Mouse (Mus musculus) ovary, postnatal 36 days (tissue): ENCODE data around the gene Scyl3.

Experiments used
- DNase-seq: peaks from one replicate; pipeline ENCODE4 v3.0.0; 2022; ENCODE audit warnings: low spot score, mixed read lengths

Gene Scyl3

DNA sequence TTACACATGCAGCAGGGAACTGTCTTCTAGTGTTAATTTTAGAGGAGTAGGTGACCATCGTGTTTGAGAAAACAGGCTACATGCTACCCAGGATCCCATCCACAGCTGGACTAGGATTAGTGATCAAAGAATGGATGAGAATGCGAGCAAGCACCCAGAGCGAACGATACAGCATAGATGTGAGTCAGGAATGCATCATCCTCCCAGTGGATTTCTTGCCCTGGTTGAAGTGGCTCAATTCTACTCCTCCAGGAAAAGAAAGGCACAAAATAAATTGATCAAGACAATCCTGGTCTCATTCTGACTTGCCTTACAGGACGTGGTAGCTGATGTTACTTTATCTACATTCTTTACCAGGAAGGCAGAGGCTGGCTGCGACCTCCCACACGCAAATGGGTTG lies at the start of gene Scyl3:
Scyl3 (plus strand) TSS at position 255 of the 400 bp plus-strand sequence.
- no peak for DNase-seq

DNA sequence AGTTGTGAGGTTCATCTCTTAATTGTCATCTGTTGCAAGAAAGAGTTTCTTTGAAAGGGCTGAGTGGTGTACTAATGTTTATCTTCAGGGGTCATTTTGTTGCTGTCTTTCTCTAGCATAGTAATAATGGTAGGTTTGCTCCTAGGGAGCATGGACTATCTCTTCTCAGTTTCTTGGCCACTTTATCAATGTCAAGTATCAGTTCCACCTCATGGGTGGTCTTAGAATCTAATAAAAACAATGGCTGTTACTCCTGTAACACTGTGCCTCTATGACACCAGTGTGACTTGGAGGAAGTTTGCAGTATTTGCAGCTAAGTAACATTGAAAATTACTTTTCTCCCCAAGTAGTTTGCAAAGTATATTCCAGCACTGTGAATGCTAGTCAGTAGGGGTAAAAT lies 39.3 kb upstream of the Scyl3 start:
- DNase-seq: no peak

DNA sequence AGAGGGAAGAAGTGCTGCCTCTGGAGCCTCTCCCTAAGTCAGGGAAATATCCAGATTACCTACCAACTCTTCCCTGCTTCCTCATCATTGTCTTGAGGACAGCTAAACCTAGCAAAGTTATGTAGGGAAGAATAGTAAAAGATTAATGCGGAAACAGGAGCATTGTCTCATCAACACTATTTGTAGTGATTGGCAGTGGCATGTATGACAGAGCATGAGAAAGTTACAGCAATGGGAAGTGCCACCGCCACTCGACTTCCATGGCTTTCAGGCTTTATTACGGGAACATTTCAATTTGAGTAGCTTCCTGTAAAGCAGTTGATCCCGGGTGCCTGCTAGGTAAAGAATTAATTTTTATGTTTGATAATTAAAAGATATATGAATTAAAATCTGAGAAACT lies 35.6 kb upstream of the Scyl3 start:
- no peak for DNase-seq

DNA sequence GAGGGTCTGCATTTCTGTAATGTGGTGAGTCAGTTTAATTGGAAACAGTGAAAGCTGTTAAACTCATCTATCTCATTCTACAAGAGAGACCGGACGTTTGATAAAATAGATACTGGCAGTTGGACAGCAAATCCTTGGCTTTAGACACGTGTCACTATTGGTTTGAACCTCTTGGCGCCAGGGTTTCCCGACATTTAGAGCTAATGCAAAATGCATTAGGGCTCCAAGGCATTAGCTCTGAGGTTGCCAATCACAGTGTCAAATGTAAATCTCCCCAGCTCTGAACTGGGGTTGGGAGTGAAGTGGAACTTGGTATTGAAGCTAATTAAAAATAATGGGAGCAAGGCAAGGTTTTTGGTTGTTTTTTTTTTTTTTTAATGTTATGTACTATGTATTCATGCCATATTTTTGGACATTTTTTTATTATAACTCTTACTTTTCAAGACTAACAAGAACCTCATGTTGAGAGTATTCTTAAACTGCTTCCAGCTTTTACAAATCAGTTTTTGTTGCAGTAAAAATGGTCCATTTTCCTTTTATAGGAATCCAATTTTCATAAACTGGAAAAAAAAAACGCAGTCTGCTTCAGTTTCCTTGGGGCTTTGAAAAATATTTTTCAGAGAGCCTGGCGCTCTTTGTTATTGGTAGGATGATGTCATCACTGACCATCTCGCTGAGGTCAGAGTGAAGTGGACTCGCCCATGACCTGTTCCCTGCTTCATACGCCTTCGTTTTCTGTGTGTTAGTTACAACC lies 34.9 kb upstream of the Scyl3 start:
- DNase-seq: no peak

DNA sequence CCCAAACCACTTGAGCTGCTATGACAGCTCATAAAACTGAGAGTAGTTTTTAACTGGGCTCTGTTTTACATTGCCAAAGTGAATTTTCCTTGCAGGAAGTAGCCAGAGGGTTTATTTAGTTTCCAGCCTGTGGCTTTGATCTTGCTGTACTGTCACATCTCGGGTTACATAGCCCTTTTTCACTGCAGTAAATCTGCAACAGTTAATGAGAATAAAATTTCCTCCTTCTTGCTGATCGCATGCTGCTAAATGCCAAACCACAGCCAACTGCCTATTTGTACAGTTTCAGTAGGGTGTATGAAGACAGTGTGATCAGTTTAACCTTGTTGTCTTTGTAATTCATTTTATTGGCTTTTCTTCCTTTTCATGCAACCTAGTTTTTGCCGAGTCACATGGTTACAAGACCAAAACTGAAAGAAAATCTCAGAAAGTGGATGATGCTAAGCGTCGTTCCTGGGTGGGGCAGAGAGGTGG lies 30.6 kb upstream of the Scyl3 start:
- no peak for DNase-seq

DNA sequence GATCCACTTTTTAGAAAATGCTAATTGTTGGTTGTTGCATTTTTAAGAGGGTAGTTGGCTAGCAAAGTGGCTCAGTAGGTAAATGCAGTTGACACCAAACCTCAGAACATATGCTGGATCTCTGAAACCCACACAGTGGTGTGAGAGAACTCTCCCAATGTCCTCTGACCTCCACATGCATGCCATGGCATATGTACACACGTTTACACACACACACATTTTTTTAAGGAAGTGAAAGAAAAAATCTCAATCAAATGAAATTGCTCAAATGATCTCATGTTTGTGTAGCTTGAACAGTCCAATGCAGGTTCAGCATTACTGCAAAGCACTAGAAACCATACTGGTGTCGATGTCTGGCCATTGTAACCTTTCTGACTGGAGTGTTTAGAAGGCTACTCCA lies 29.3 kb upstream of the Scyl3 start:
- no peak for DNase-seq

DNA sequence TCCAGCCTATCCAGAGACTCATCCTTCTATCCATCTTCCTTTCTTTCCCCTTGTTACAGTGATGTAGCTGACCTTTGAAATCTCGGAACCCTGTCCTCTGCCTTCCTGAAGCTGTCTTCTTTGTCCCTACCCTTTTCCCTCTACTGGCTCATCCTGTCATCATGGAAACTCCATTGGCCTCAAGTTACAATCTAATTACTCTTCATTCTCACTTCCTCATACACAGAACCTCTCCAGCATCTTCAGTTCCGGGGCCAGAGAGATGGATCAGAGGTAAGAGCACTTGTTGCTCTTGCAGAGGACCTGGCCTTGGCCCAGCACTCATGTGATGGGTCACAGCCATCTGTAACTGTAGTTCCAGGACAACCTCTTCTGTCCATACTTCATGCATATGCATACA lies 28.7 kb upstream of the Scyl3 start:
- no peak for DNase-seq

DNA sequence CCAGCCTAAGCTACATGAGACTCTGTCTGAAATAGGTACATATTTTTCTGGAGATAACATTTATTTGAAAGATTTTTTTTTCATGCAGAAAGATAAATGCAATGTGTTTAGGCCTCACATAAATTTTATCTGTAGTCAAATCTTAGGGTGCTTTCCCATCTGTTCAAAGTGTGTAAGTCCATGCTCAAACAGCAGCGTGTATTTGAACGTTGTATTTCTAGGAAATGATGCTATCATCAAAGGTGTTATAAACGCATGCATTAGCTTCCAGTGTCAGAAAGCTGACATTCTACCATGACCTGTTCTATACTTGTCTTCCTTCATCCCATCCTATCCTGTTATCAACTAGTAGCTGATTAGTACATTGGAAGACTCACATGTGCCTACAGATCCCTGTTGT lies 25.5 kb upstream of the Scyl3 start:
- no peak for DNase-seq

DNA sequence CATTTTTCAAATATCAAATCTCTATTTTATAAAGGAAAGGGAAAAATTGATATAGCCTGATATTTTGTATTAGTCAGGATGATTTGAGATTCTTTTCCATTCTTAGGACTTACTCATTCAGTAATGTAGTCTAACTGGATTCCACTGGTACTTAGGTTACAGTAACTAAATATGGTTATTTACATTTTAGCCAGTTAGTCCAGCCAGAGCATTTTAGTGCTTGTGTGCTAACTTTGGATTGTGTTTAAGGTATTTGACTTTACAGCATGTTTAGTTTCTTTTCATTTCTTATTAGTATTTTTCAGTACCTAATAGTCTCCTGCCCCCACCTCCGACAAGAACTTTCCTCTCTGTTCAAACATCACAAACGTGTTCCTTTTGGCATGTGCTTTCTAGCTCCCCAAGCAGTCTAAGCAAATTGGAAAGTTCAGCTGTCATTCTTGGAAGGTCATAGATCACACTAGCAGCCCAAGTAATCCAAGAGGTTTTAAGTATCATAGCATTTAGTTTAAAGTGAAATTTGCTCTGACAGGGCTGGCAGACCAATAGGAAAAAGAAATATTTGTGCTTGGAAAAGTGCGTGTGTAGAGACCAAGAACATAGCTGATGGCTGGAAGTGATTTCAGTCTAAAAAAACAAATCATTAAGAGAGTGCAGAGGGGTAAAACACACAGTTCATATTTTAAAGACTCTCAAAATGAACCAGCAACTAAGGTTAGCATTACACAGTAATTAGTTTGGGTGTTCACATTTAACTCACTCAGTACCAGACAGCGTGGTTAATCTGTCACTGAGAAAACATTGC lies 21.7 kb upstream of the Scyl3 start:
- DNase-seq: no peak

DNA sequence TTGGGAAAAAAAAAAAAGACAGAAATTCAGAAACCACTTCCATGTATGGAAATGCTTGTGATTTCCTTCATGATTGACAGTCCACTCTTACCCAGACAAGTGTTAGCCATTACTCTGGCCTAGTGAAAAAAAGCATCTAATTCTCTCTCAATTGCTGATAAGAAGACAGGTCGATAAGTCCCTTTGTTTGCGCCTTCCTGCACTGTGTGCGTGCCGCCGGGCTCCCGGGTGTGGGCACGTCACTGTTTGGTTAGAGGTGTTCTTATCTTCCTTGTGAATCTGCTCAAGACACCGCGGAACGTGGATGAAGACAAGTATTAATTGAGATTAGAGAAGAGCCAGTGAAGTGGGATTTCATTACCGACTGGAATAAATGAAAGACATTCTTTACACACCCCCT lies 20.5 kb upstream of the Scyl3 start:
- no peak for DNase-seq

DNA sequence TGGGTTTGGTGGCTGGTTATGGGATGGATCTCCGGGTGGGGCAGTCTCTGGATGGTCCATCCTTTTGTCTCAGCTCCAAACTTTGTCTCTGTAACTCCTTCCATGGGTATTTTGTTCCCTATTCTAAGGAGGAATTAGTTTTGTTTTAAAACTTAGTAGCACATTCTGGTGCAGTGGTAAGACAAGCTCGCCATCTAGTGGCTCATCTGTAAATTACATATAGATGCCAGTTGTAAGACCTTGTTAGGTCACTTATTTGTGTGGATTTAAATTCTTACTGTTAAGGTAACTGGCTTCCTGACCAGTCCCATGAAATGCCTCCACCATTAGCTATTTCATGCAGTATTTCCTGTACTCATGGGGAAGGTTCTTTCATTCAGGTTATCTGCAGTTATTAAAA lies 18.6 kb upstream of the Scyl3 start:
- DNase-seq: no peak

DNA sequence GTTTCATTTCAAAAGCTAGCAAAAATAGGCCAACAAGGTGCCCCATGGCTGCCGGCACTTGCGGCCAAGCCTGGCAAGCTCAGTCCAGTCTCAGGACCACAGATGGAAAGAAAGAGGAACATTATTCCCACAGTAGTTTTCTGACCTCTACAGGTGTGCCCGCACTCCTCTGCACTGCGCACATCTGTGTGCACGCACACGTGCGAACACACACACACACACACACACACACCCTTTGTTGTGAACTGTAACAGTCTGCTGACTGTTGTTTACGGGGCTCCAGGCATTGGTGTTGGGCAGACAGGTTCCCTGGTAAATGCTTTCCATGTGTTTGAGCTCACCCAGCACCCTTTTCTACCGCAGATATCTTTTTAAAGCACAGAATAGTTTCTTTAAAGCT lies 18.1 kb upstream of the Scyl3 start:
- DNase-seq: no peak

DNA sequence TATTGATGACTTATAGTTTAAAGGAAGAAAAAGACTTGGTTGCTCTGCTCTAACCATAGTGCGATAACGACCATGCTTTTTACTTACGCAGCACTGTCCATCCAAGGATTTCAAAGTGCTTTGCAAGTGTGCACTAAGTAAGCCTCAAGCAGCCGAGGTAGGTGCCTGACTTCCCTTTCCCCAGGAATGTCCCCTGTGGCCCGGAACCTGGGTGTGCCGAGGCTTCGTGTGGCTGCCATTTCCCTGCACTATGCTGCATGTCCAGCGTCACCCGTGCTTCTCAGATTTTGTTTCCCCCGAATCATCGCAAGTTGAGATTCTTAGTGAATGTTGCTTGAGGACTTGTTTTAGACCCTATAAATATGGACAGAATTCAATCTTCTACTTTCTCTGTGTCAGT lies 16.9 kb upstream of the Scyl3 start:
- DNase-seq: no peak

DNA sequence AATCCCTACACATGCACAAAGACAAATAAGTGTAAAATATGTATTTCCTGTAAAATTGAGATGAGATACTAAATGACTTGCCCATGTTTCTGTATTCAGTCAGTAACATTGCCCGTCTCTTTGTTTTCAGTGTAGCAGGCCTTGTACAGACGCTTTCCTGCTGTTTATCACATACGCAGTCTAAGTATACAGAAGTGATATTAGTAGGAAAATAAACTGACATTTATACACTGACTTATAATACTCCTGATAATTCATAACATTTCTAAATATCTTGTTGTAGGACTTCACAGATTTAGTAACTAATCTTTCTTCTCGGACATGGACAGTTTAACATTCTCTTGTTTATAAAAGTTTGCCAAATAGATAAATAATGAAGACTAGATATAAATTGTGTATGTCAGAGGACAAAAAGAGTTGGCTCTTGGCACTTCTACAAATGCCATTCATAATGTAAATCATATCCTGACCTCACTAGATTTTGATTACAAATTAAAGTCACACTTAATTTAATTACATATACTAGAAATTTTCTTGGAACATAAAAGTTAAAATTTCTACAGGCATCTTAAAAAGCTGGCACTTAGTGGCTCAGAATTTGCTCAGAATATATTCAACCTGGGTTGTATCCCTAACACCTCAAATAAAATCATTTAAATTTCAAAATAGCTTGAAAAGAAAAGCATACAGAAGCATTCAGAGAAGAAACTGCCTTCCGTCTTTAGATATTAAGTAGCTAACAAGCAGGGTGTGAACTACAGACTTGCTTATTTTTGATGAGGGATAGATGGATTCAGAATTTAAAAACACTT lies 11.3 kb upstream of the Scyl3 start:
- DNase-seq: no peak

DNA sequence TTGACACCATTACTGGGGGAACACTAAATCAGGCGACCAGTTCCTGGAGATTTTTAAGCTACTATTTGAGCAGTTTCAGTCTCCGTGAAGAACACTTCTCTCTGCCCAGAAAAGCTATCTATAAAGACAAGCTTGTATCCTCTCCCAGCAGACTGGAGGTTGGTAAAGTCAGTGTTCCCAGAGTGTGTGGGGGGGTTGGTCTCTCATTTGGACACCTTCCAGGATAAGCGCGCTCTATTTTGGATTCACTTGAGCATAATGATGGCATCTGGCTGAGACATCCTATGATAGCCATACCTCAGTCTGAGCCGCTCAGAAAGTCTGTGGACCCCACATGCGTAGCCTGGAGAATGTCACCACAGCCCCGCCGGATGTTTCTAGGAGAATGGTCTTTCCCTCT lies 4.8 kb upstream of the Scyl3 start:
- no peak for DNase-seq

DNA sequence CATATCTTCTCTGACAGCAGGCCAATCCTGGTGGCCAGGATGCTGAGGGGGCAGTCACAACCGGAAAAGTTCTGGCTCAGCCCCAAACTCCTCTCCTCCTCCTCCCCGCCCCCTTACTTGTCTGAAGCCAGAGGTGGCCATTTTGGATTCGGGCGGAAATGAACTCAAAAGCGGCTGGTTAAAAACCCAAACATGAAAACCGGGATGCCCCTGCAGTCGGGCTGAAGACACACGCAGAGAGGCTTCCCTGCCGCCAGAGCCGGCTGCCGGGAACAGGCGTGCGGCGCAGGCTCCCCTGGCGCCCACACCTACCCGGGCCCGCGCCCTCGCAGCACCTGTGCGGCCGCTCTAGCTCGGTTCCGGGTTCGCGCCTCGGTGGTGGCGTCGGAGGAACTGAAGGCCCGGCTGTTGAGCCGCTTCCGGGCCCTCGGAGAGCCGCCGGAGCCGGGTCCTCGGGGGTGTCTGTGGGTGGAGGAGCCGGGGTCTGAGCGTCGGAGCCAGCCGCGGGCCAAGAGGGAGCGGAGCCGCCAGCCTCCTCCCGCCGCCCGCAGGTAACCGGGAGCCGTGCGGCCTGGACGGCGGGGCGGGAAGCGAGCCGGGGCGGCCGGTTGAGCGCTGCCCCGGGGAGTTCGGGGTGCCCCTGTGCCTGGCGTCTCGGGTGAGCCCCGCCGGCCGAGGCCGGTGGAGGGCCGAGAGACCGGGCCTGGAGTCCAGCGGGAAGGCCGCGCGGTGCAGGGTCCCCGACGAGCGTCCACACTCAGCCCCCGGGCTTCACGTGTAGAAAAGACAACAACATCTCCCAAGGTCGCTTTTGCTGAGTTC lies 947 bp downstream of the Scyl3 start:
- DNase-seq: peak; percentile 87

DNA sequence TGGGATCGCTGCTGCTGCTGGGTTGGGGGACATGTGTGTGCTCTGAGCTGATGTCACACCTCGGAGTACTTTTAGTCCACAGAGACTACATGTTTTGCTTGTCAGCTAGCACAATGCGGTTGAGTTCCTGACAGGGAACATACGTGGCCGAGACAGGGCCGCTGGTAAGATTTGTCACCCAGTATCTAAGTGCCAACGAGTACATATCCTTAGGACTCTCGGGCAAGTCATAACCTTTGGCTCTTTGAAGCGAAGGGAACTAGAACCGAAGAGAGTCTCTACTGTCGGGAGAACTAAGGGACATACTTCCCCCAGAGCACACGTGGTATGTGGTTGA lies 1.5 kb downstream of the Scyl3 start:
- no peak for DNase-seq

DNA sequence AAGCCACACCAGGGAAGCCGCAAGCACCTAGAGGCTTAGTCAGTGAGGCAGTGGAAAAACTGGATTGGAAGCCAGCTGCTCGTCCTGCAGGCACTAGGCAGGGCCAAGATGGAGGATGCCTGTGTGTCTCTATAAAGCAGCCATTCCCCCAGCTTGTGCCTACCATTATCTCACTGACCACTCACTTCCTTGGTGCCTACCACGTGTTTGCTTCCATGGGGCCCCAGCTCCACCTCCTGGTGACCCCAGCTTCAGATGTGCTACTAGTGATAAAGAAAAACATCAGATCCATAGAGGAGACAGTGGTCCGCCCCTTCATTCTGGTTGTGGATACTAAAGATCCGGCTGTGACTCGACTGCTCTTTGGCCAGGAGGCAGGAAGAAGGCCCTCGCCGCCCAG lies 2.9 kb downstream of the Scyl3 start:
- DNase-seq: no peak

DNA sequence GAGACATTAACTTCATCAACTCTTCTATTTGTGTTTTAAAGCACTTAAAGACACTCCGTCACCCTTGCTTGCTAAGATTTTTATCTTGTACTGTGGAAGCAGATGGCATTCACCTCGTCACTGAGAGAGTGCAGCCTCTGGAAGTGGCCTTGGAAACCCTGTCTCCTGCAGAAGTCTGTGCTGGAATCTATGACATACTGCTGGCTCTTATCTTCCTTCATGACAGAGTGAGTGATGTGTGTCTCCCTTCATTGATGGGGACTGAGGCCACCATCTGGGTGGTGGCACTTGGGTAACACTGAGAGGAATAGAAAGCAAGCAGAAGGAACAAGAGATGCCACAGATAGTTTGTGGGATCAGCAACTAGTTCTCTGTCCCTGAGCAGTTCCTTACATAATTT lies 5.7 kb downstream of the Scyl3 start:
- DNase-seq: no peak

DNA sequence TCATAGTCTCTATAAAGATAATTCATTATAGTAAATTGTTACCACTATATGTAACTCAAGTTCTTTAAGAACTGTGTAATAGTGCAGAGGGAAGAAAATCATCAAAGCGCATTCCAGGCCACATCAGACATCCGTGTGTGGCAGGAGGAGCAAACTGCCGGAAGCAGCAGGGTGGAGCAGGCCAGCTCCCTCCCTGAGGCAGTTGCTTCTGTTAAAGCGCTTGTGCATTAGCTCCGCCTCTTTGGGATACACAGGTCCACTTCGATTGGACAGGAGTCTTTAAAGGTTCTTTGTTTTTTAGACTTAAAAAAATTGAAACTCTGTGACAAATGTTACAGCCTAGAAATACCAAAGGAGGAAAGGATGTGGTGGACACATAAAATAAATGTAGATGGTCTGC lies 13.2 kb downstream of the Scyl3 start:
- no peak for DNase-seq

DNA sequence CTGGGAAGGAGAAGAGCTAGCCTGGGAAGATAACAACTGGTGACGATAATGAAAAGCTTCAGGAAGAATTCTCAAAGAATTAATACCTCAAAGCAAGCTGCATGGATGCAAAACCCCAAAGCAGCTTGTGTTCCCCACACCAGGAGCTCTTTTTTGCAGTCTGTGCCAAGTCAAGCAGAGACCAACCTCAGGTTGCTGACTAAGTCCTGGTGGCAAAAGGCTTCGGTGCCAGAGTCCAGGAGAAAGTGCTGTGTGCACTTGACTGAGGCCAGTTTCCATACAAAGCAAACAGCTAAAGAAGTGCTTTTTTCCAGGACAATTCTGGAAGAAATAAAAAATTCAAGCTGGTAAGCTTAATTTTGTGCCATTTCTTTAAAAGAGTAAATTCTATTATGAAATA lies 24.5 kb downstream of the Scyl3 start:
- DNase-seq: no peak

DNA sequence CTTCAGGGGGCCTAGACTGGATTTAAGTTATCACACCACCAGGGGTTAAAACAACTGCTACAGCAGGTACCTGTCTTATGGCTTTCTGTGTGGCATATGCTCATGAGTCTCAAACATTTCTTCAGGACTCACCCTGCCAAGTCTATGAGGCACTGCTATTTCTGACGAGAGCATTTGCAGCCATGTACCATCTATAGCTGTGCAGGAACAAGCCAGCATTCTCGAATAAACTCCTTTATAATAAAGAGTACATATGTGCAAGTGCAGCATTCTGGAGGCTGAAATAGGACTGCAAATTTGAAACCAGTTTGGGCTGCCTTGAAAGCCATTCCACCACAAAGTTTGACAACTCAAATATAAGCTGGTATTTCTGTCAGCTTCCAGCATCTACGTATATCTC lies 29.1 kb downstream of the Scyl3 start:
- no peak for DNase-seq
